ENCODE assay signal across 31 mouse cellular contexts in the genomic region with DNA sequence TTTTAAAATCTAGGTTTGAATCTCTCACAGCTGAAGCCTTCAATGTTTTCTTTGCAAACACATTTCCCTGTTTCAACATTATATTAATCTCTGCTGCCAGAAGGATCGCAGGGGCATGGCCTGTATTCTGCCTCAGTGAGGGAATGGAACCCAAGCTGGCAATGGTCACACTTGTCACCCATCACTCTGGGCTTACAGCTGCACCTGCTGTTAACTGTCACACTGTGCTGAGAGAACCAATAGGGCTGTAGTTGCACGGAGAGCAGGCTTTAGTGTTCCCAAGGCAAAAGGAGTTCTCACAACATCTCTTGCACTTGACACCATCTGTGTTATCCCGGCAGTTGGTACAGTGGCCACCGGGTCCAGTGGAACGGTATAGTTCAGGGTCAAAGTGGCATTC.
"Had no signal": no experiment of that assay in that cellular context is flagged by ENCODE, and none has a peak within 500 bp of the region (broad histone marks: within the 10 kb centered on the region; RNA-seq: fewer than 3 reads in every experiment).

No protein-coding gene starts in this region.

- H3K27ac ChIP-seq: left cerebral cortex, adult 2 months; limb, embryonic 12.5 days; limb, embryonic 13.5 days; limb, embryonic 15.5 days; liver, embryonic 12.5 days; liver, embryonic 13.5 days; liver, embryonic 14.5 days; liver, embryonic 15.5 days; lung, embryonic 15.5 days; macrophage; midbrain, embryonic 10.5 days; midbrain, embryonic 12.5 days; midbrain, embryonic 13.5 days; midbrain, embryonic 15.5 days; neural tube, embryonic 12.5 days had no signal

- DNase-seq: left cerebral cortex, postnatal 4 days; liver; liver, embryonic 13.5 days; liver, postnatal 0 days; lung, adult 18-20 months; lung, adult 2 months; lung, embryonic 14.5 days; lung, postnatal 10 days; lung, postnatal 14 days; lung, postnatal 36 days; lung, postnatal 4 days; midbrain, embryonic 14.5 days had no signal

- H3K9me3 ChIP-seq: limb, embryonic 15.5 days; liver, embryonic 12.5 days; liver, embryonic 13.5 days; liver, embryonic 15.5 days; lung, embryonic 15.5 days; midbrain, embryonic 12.5 days; midbrain, embryonic 15.5 days had no signal

- H3K9ac ChIP-seq: limb, embryonic 12.5 days; limb, embryonic 13.5 days; limb, embryonic 15.5 days; liver, embryonic 12.5 days; liver, embryonic 13.5 days; liver, embryonic 14.5 days; liver, embryonic 15.5 days; liver, postnatal 0 days; lung, embryonic 14.5 days; lung, embryonic 15.5 days; midbrain, embryonic 12.5 days; midbrain, embryonic 13.5 days; midbrain, embryonic 15.5 days; neural tube, embryonic 12.5 days had no signal

- H3K36me3 ChIP-seq: limb, embryonic 15.5 days; liver, embryonic 12.5 days; liver, embryonic 13.5 days; liver, embryonic 15.5 days; lung, embryonic 15.5 days; midbrain, embryonic 10.5 days; midbrain, embryonic 12.5 days; midbrain, embryonic 15.5 days; neural tube, embryonic 12.5 days had no signal

- H3K4me3 ChIP-seq: left cerebral cortex, adult 2 months; limb, embryonic 12.5 days; limb, embryonic 13.5 days; limb, embryonic 15.5 days; liver, embryonic 12.5 days; liver, embryonic 13.5 days; liver, embryonic 15.5 days; lung, embryonic 15.5 days; megakaryocyte, embryonic 14.5 days; midbrain, embryonic 10.5 days; midbrain, embryonic 12.5 days; midbrain, embryonic 13.5 days; midbrain, embryonic 15.5 days; neural tube, embryonic 12.5 days had no signal

- H3K4me1 ChIP-seq: limb, embryonic 12.5 days; limb, embryonic 13.5 days; limb, embryonic 15.5 days; liver, embryonic 12.5 days; liver, embryonic 13.5 days; liver, embryonic 15.5 days; lung, embryonic 15.5 days; megakaryocyte, embryonic 14.5 days; midbrain, embryonic 10.5 days; midbrain, embryonic 12.5 days; midbrain, embryonic 13.5 days; midbrain, embryonic 15.5 days; neural tube, embryonic 12.5 days had no signal

- H3K4me2 ChIP-seq: limb, embryonic 12.5 days; limb, embryonic 13.5 days; limb, embryonic 15.5 days; liver, embryonic 11.5 days; liver, embryonic 12.5 days; liver, embryonic 13.5 days; liver, embryonic 15.5 days; lung, embryonic 14.5 days; lung, embryonic 15.5 days; midbrain, embryonic 11.5 days; midbrain, embryonic 12.5 days; midbrain, embryonic 13.5 days; midbrain, embryonic 15.5 days; neural tube, embryonic 12.5 days had no signal

- H3K27me3 ChIP-seq: limb, embryonic 12.5 days; limb, embryonic 13.5 days; limb, embryonic 15.5 days; liver, embryonic 12.5 days; liver, embryonic 13.5 days; liver, embryonic 15.5 days; lung, embryonic 15.5 days; megakaryocyte, embryonic 14.5 days; midbrain, embryonic 12.5 days; midbrain, embryonic 13.5 days; midbrain, embryonic 15.5 days; neural tube, embryonic 12.5 days had no signal

- ATAC-seq: liver, embryonic 12.5 days; liver, postnatal 0 days; lung, postnatal 0 days; midbrain, embryonic 13.5 days; midbrain, embryonic 15.5 days; midbrain, embryonic 16.5 days had no signal
